Mouse (Mus musculus) embryo, embryonic 11.5 days (tissue): ENCODE data around the gene Pak3.
A peak's percentile ranks its signal among the peaks of the same experiment; 100 is the strongest.

Source experiments
- DNase-seq: peaks from one replicate; pipeline ENCODE4 v3.0.0-alpha.2; 2012; ENCODE audit warnings: low read depth, low spot score

The Pak3 gene

DNA sequence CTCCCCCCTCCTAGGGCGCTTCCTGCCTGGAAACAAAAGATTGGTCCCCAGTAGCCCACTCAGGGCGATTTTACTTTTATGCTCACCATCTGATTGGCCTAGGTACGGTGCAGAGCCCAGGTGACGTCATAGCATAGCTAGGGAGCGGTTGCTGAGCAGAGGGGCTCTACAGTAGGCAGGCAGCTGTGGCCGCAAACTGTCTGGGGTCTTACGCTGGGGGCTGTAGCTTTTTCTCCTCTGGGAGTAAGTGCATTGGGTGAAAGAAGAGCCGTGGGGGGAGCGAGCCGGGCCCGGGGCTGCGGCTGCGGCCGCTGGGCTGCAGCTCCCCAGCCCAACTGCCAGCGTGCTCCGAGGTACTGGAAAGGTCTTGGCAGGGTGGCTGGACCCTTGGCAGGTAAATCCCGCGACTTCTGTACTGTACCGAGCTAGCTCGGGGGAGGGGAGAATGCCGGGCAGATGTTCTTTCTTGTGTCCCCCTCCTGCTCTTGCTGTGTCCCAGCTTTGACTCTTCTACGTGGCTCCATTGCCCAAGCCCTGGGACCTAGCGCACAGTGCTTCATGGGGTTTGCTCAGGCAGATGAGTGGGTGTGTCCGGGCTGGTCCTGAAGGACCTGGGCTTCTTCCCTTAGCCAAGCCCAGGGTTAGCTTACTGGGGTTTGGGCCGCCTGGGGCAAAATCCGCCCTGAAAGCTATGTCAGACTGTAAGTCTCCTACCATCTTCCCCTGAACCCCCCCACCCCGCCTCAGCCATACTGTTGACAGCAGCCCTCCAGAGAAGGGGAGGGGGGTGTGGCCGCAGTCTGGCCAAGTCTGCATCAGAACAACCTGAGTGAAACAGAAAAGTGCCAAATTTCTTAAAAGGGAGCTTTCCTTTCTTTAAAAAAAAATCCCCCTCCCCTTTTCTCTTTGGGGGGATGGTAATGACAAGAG is 146.1 kb downstream of the Pak3 start:
- peak; percentile 37 for DNase-seq

- no peak for DNase-seq
These were observed 147.4 kb downstream of the Pak3 start for GRCm38 (mm10) chrX:143665771-143666170.

GRCm38 (mm10) chrX:143666991-143667390 is 148.6 kb downstream of the Pak3 start:
- DNase-seq = no peak

- peak; percentile 40 for DNase-seq
These were observed 149.9 kb downstream of the Pak3 start for GRCm38 (mm10) chrX:143668242-143668641.

- no peak for DNase-seq
These were observed 160.2 kb downstream of the Pak3 start for GRCm38 (mm10) chrX:143678566-143678965.

- no peak for DNase-seq
These were observed 203.9 kb downstream of the Pak3 start for GRCm38 (mm10) chrX:143722250-143722649.

GRCm38 (mm10) chrX:143725411-143725810 is 207.0 kb downstream of the Pak3 start:
- DNase-seq = no peak

- DNase-seq = peak; percentile 16
These were observed 217.6 kb downstream of the Pak3 start for GRCm38 (mm10) chrX:143736035-143736434.

DNA sequence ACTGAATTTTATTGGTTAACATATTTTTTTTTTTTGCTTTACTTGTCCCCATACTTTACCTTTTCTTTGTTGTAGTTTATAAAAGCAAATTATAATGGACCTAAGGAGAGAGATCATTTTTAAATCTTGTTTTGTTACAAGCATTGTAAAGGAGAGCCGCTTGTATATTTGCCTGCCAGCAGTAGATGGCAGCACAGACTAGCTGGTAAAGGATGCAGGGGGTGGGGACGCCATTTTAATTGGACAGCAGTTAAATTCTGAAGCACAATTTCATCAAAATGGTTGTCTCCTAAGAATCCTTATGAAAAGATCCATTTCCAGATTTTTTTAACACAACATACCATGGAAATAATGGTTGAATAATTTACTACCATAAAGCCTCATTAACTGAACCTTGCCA is 220.8 kb downstream of the Pak3 start:
- peak; percentile 26 for DNase-seq

GRCm38 (mm10) chrX:143762556-143762955 is 244.2 kb downstream of the Pak3 start:
- no peak for DNase-seq

GRCm38 (mm10) chrX:143815948-143816347 is 297.6 kb downstream of the Pak3 start:
- DNase-seq = no peak

DNA sequence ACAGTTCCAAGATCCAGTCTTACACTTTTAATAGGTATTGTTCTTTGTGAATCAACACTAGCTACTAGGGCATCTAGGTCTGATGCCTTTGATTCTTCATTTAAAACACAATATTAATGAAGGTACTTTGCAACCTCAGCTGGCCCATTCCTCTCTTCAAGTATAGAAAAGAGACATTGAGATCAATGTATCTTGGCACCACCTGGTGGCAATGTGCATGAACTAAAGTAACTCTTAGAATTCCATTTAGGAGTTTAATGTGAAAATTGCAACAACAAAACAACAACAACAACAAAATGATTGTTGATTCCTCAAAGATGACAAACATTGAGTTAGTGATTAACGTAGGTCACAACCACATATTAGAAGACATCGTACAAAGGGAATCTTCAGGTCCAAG is 300.6 kb downstream of the Pak3 start:
- DNase-seq = no peak

GRCm38 (mm10) chrX:143826521-143826920 is 308.1 kb downstream of the Pak3 start:
- no peak for DNase-seq

GRCm38 (mm10) chrX:143827212-143827611 is 308.8 kb downstream of the Pak3 start, which contains the start of gene Capn6:
TSS of gene Capn6 (minus strand) at chrX:143827414.
- peak; percentile 37 for DNase-seq

GRCm38 (mm10) chrX:143846637-143847036 is 328.2 kb downstream of the Pak3 start:
- no peak for DNase-seq
